Mouse (Mus musculus) liver, postnatal 0 days (tissue): ENCODE results near the gene Gpr68.

Experiments used
- CTCF ChIP-seq: sonication (generic); IDR thresholded peaks from 2 replicates; pipeline ENCODE4 v1.5.1; 2016; ENCODE audit warnings: antibody characterized with exemption, low read depth
- EP300 ChIP-seq: IDR thresholded peaks from 2 replicates; pipeline ENCODE4 v1.6.1; 2016; ENCODE audit warnings: antibody characterized with exemption, low read depth, mild to moderate bottlenecking

GRCm38 (mm10) chr12:100957257-100957656 lies 49.3 kb upstream of the Gpr68 start:
- TF ChIP-seq CTCF (no peak), EP300 (no peak)
